18 mouse cellular contexts compared by ENCODE assay signal in genomic region chr12:80191806-80192205, GRCm38 (mm10).
"Had no signal": no experiment of that assay in that cellular context is flagged by ENCODE, and none has a peak within 500 bp of the region (broad histone marks: within the 10 kb centered on the region; RNA-seq: fewer than 3 reads in every experiment).

No protein-coding gene starts in this region.

- ATAC-seq: midbrain, embryonic 15.5 days had no signal

- H3K9ac ChIP-seq: limb, embryonic 12.5 days; limb, embryonic 15.5 days; liver, embryonic 13.5 days; midbrain, embryonic 12.5 days; midbrain, embryonic 15.5 days; neural tube, embryonic 12.5 days; neural tube, embryonic 15.5 days had no signal

- DNase-seq: kidney, postnatal 10 days; kidney, postnatal 36 days; left cerebral cortex, postnatal 4 days; liver, embryonic 13.5 days; lung, adult 2 months; right cerebral cortex, adult 18-20 months; right cerebral cortex, postnatal 14 days; right cerebral cortex, postnatal 4 days; thymus, adult 2 months; thymus, postnatal 14 days had no signal

- H3K36me3 ChIP-seq: midbrain, embryonic 15.5 days had no signal

- H3K27ac ChIP-seq: limb, embryonic 12.5 days; limb, embryonic 15.5 days; liver, embryonic 13.5 days; macrophage; midbrain, embryonic 12.5 days; midbrain, embryonic 15.5 days; neural tube, embryonic 12.5 days; neural tube, embryonic 15.5 days; stomach, postnatal 0 days had no signal

- H3K9me3 ChIP-seq: limb, embryonic 12.5 days; limb, embryonic 15.5 days; liver, embryonic 13.5 days; midbrain, embryonic 12.5 days; midbrain, embryonic 15.5 days; neural tube, embryonic 12.5 days; neural tube, embryonic 15.5 days had no signal

- H3K4me1 ChIP-seq: limb, embryonic 12.5 days; limb, embryonic 15.5 days; liver, embryonic 13.5 days; midbrain, embryonic 12.5 days; midbrain, embryonic 15.5 days; neural tube, embryonic 12.5 days had no signal

- H3K27me3 ChIP-seq: limb, embryonic 12.5 days; limb, embryonic 15.5 days; liver, embryonic 13.5 days; midbrain, embryonic 12.5 days; midbrain, embryonic 15.5 days; neural tube, embryonic 12.5 days; neural tube, embryonic 15.5 days had no signal

- H3K4me2 ChIP-seq: limb, embryonic 12.5 days; limb, embryonic 15.5 days; liver, embryonic 13.5 days; midbrain, embryonic 12.5 days; midbrain, embryonic 15.5 days; neural tube, embryonic 12.5 days; neural tube, embryonic 15.5 days had no signal

- H3K4me3 ChIP-seq: limb, embryonic 12.5 days; limb, embryonic 15.5 days; liver, embryonic 13.5 days; midbrain, embryonic 12.5 days; midbrain, embryonic 15.5 days; neural tube, embryonic 12.5 days; neural tube, embryonic 15.5 days had no signal
